Mouse (Mus musculus) urinary bladder, adult 2 months (tissue): ENCODE data around the gene 4833439L19Rik. TPM values are rescaled to one million over a fixed set of nuclear protein-coding genes. Genes with fewer than 3 reads are reported as not detected.

Experiments
- DNase-seq: peaks from one replicate; pipeline ENCODE4 v3.0.0; 2022; ENCODE audit warnings: low spot score
- polyA plus RNA-seq: library from polyadenylated mRNA; depleted of rRNA; stranded (reverse); fragments of >200 nt; gene quantifications from 2 replicates; pipeline ENCODE4 v1.2.3, GENCODE M21; 2012

4833439L19Rik gene
- polyA plus RNA-seq, 1 experiment = 101 TPM

- DNase-seq = no peak
Observed at GRCm38 (mm10) chr13:54582126-54582525, 16.9 kb upstream of the 4833439L19Rik start.

GRCm38 (mm10) chr13:54581385-54581784, 16.1 kb upstream of the 4833439L19Rik start:
- no peak for DNase-seq

- no peak for DNase-seq
Observed at GRCm38 (mm10) chr13:54577652-54578507, 12.6 kb upstream of the 4833439L19Rik start.

- no peak for DNase-seq
Observed at GRCm38 (mm10) chr13:54575489-54575888, 10.3 kb upstream of the 4833439L19Rik start.

- DNase-seq = peak; percentile 75
Observed at GRCm38 (mm10) chr13:54574854-54575481, 9.7 kb upstream of the 4833439L19Rik start, which contains the start of gene Arl10. Gene Arl10, plus strand, starts transcription at chr13:54575015.

GRCm38 (mm10) chr13:54572621-54573020, 7.4 kb upstream of the 4833439L19Rik start:
- no peak for DNase-seq

- no peak for DNase-seq
Observed at GRCm38 (mm10) chr13:54571637-54572036, 6.4 kb upstream of the 4833439L19Rik start.

GRCm38 (mm10) chr13:54570736-54571135, 5.5 kb upstream of the 4833439L19Rik start:
- no peak for DNase-seq

- DNase-seq = no peak
Observed at GRCm38 (mm10) chr13:54569282-54569681, 4.0 kb upstream of the 4833439L19Rik start.

GRCm38 (mm10) chr13:54568380-54568779, 3.1 kb upstream of the 4833439L19Rik start:
- no peak for DNase-seq

- no peak for DNase-seq
Observed at GRCm38 (mm10) chr13:54565594-54566345, 535 bp upstream of the 4833439L19Rik start.

- no peak for DNase-seq
Observed at GRCm38 (mm10) chr13:54564232-54565200, 719 bp downstream of the 4833439L19Rik start.

- no peak for DNase-seq
Observed at GRCm38 (mm10) chr13:54562562-54562961, 2.7 kb downstream of the 4833439L19Rik start.

- DNase-seq = no peak
Observed at GRCm38 (mm10) chr13:54560608-54561007, 4.6 kb downstream of the 4833439L19Rik start.

GRCm38 (mm10) chr13:54559656-54560055, 5.6 kb downstream of the 4833439L19Rik start:
- no peak for DNase-seq

GRCm38 (mm10) chr13:54557652-54558051, 7.6 kb downstream of the 4833439L19Rik start:
- DNase-seq = no peak

GRCm38 (mm10) chr13:54556796-54557195, 8.4 kb downstream of the 4833439L19Rik start:
- no peak for DNase-seq

- no peak for DNase-seq
Observed at GRCm38 (mm10) chr13:54556176-54556575, 9.1 kb downstream of the 4833439L19Rik start.

GRCm38 (mm10) chr13:54548036-54548435, 17.2 kb downstream of the 4833439L19Rik start:
- DNase-seq = no peak

- no peak for DNase-seq
Observed at GRCm38 (mm10) chr13:54532134-54532533, 33.1 kb downstream of the 4833439L19Rik start.

- no peak for DNase-seq
Observed at GRCm38 (mm10) chr13:54527140-54527539, 38.1 kb downstream of the 4833439L19Rik start.
